Mouse (Mus musculus) liver, adult 2 months (tissue): Measurements from ENCODE around the gene Srp14. TPM values are rescaled to one million over a fixed set of nuclear protein-coding genes. Genes with fewer than 3 reads are reported as not detected.

Source experiments
- DNase-seq: peaks from one replicate; pipeline ENCODE4 v3.0.0-alpha.2; 2011; ENCODE audit warnings: low read depth, low spot score; ENCODE audit errors: extremely low read depth
- H3K27ac ChIP-seq: fragments of 200-500 bp; replicated peaks from 2 replicates; pipeline ENCODE4 v1.5.1; 2012; ENCODE audit warnings: low read depth, mild to moderate bottlenecking, control low read depth, inconsistent platforms, low read length; ENCODE audit not compliant: insufficient read depth
- H3K27me3 ChIP-seq: fragments of 200-500 bp; 2 replicates; pipeline ENCODE4 v1.6.1; 2012; ENCODE audit warnings: mild to moderate bottlenecking, moderate library complexity, low read length, inconsistent platforms; ENCODE audit not compliant: control insufficient read depth, insufficient read depth
- H3K36me3 ChIP-seq: fragments of 200-500 bp; 2 replicates; pipeline ENCODE4 v1.6.1; 2012; ENCODE audit warnings: low read length, inconsistent platforms; ENCODE audit not compliant: control insufficient read depth, insufficient read depth
- H3K4me1 ChIP-seq: fragments of 200-500 bp; 2 replicates; pipeline ENCODE4 v1.6.1; 2011; ENCODE audit warnings: low read length; ENCODE audit not compliant: control insufficient read depth, insufficient read depth
- H3K4me3 ChIP-seq: fragments of 200-500 bp; 2 replicates; pipeline ENCODE4 v1.5.1; 2011; ENCODE audit warnings: low read depth, mild to moderate bottlenecking, control low read depth, low read length, moderate library complexity; ENCODE audit not compliant: insufficient read depth
- H3K79me2 ChIP-seq: fragments of 200-500 bp; 2 replicates; pipeline ENCODE4 v1.6.1; 2012; ENCODE audit warnings: inconsistent platforms, mild to moderate bottlenecking, low read length, moderate library complexity; ENCODE audit not compliant: control insufficient read depth, insufficient read depth
- H3K9ac ChIP-seq: fragments of 200-500 bp; 2 replicates; pipeline ENCODE4 v1.6.1; 2012; ENCODE audit warnings: low read depth, mild to moderate bottlenecking, control low read depth, inconsistent platforms, low read length
- CTCF ChIP-seq: fragments of 200-500 bp; IDR thresholded peaks from 2 replicates; pipeline ENCODE4 v1.5.1; 2011; ENCODE audit warnings: low read depth, low read length, control low read depth
- POLR2A ChIP-seq: fragments of 200-500 bp; IDR thresholded peaks from 2 replicates; pipeline ENCODE4 v1.6.1; 2011; ENCODE audit warnings: low read length, control low read depth; ENCODE audit not compliant: insufficient read depth; ENCODE audit errors: extremely low read depth
- WGBS: fragments of 180-500 bp; shearing (Covaris S2); methylation state at CpG from one replicate; pipeline ENCODE4 v1.1.7; 2018; 5-methylcytosine and 5-hydroxymethylcytosine counted together
- polyA plus RNA-seq: library from polyadenylated mRNA; depleted of rRNA; stranded (reverse); fragments of >200 nt; gene quantifications from 2 replicates; pipeline ENCODE4 v1.2.3, GENCODE M21; 2012; rRNA removed
- total RNA-seq: library from RNA; depleted of rRNA; stranded (reverse); fragments of >200 nt; gene quantifications from 2 replicates; pipeline ENCODE4 v1.2.3, GENCODE M21; 2014; rRNA removed

Gene Srp14
- total RNA-seq = 59.7 and 72.8 TPM in 2 replicates
- polyA plus RNA-seq = 33.4 and 37.3 TPM in 2 replicates

GRCm38 (mm10) chr2:118479550-118479909, at the start of gene Srp14:
Gene Srp14 (minus strand): TSS chr2:118479711.
- TF ChIP-seq POLR2A (peak; percentile 93), CTCF (no peak)
- H3K4me3 ChIP-seq = peak within 1 kb of the TSS; percentile 73
- peaks cover 8% of the 10 kb centered on the region; the same call in 1 of the 2 replicates for H3K79me2 ChIP-seq
- H3K9ac ChIP-seq = peak within 1 kb of the TSS; percentile 79
- peak; percentile 86 for DNase-seq
- 1% methylated on average over 35 of the region's 35 CpGs for WGBS
- H3K36me3 ChIP-seq = peaks cover 14% of the 10 kb centered on the region
- H3K27ac ChIP-seq = peak within 1 kb of the TSS; percentile 53
- no peaks in the 10 kb centered on the region for H3K27me3 ChIP-seq
- peaks cover 6% of the 10 kb centered on the region for H3K4me1 ChIP-seq

GRCm38 (mm10) chr2:118526545-118526944, 47.0 kb upstream of the Srp14 start:
- Histone ChIP-seq H3K27me3 (no peaks in the 10 kb centered on the region), H3K9ac (no peak overlapping the region), H3K79me2 (no peaks in the 10 kb centered on the region), H3K4me3 (no peak overlapping the region), H3K36me3 (no peaks in the 10 kb centered on the region), H3K27ac (no peak overlapping the region), H3K4me1 (peaks cover 27% of the 10 kb centered on the region)
- TF ChIP-seq POLR2A = no peak
- no peak for TF ChIP-seq CTCF
- WGBS = 90% methylated on average over 5 of the region's 5 CpGs
- DNase-seq = no peak

GRCm38 (mm10) chr2:118524811-118525210, 45.3 kb upstream of the Srp14 start:
- Histone ChIP-seq H3K36me3 (no peaks in the 10 kb centered on the region), H3K27me3 (no peaks in the 10 kb centered on the region), H3K4me3 (no peak overlapping the region), H3K9ac (no peak overlapping the region), H3K4me1 (peaks cover 23% of the 10 kb centered on the region), H3K79me2 (no peaks in the 10 kb centered on the region), H3K27ac (no peak overlapping the region)
- WGBS = 73% methylated on average over 3 of the region's 3 CpGs
- no peak for TF ChIP-seq CTCF
- no peak for TF ChIP-seq POLR2A
- no peak for DNase-seq

- WGBS = 82% methylated on average over 5 of the region's 5 CpGs
- Histone ChIP-seq H3K4me3 (no peak overlapping the region), H3K4me1 (peaks cover 16% of the 10 kb centered on the region), H3K79me2 (no peaks in the 10 kb centered on the region), H3K9ac (no peak overlapping the region), H3K27me3 (no peaks in the 10 kb centered on the region), H3K36me3 (no peaks in the 10 kb centered on the region), H3K27ac (no peak overlapping the region)
- TF ChIP-seq CTCF = no peak
- TF ChIP-seq POLR2A = no peak
- no peak for DNase-seq
Measured at GRCm38 (mm10) chr2:118523163-118523730, 43.7 kb upstream of the Srp14 start.

- DNase-seq = no peak
- 15% methylated on average over 2 of the region's 2 CpGs for WGBS
- Histone ChIP-seq H3K27me3 (no peaks in the 10 kb centered on the region), H3K27ac (no peak overlapping the region; the same call in 1 of the 2 replicates), H3K4me3 (no peak overlapping the region), H3K79me2 (no peaks in the 10 kb centered on the region), H3K36me3 (no peaks in the 10 kb centered on the region), H3K4me1 (peaks cover 16% of the 10 kb centered on the region), H3K9ac (no peak overlapping the region)
- TF ChIP-seq POLR2A (no peak), CTCF (no peak)
Measured at GRCm38 (mm10) chr2:118522265-118522664, 42.8 kb upstream of the Srp14 start.
